ENCODE assay signal across 17 mouse cellular contexts in genomic region chr1:77617490-77617889, GRCm38 (mm10).
"Had no signal": no experiment of that assay in that cellular context is flagged by ENCODE, and none has a peak within 500 bp of the region (broad histone marks: within the 10 kb centered on the region; RNA-seq: fewer than 3 reads in every experiment).

No protein-coding gene starts in this region.

- H3K9ac ChIP-seq: kidney, embryonic 15.5 days; limb, embryonic 12.5 days; limb, embryonic 15.5 days; liver, embryonic 14.5 days; liver, postnatal 0 days; lung, embryonic 14.5 days; midbrain, embryonic 12.5 days had no signal

- H3K4me2 ChIP-seq: kidney, embryonic 15.5 days; limb, embryonic 12.5 days; limb, embryonic 15.5 days; liver, embryonic 11.5 days; lung, embryonic 14.5 days; midbrain, embryonic 12.5 days had no signal

- DNase-seq: kidney, adult 2 months; kidney, postnatal 36 days; left cerebral cortex, postnatal 4 days; liver, postnatal 0 days; lung, embryonic 14.5 days; thymus, adult 18-20 months; thymus, postnatal 36 days had no signal

- H3K4me1 ChIP-seq: kidney, embryonic 15.5 days; limb, embryonic 12.5 days; limb, embryonic 15.5 days had no signal

- H3K9me3 ChIP-seq: kidney, embryonic 15.5 days; limb, embryonic 12.5 days; limb, embryonic 15.5 days; midbrain, embryonic 12.5 days had no signal

- ATAC-seq: inflammation-experienced regulatory T-cells, adult 6 months; intestine, embryonic 16.5 days; liver, postnatal 0 days; lung, postnatal 0 days had no signal

- H3K4me3 ChIP-seq: kidney, embryonic 15.5 days; limb, embryonic 12.5 days; limb, embryonic 15.5 days; midbrain, embryonic 12.5 days had no signal

- H3K27me3 ChIP-seq: kidney, embryonic 15.5 days; limb, embryonic 12.5 days; limb, embryonic 15.5 days; midbrain, embryonic 12.5 days had no signal

- H3K36me3 ChIP-seq: kidney, embryonic 15.5 days; limb, embryonic 12.5 days; limb, embryonic 15.5 days; midbrain, embryonic 12.5 days had no signal

- H3K27ac ChIP-seq: kidney, embryonic 15.5 days; limb, embryonic 12.5 days; limb, embryonic 15.5 days; liver, embryonic 14.5 days; macrophage; midbrain, embryonic 12.5 days had no signal
